8 mouse cellular contexts compared by ENCODE assay signal in genomic region chr2:61712526-61712925, GRCm38 (mm10). TPM values are rescaled to one million over a fixed set of nuclear protein-coding genes. Genes with fewer than 3 reads are reported as not detected.
DNase-seq lines count a peak whose midpoint lies in the region; ATAC-seq and TF ChIP-seq lines count a peak whose summit lies in the region.

No protein-coding gene starts in this region.

- TF ChIP-seq POLR2A in kidney, adult 2 months (IDR thresholded peaks at IDR 0.05; ENCODE audit: low read depth, low read length), result no peak

- H3K9me3 ChIP-seq in megakaryocyte, embryonic 14.5 days, result peaks cover 7% of the 10 kb centered on the region; the same call in 1 of the 2 replicates

- no peak overlapping the region for H3K27ac ChIP-seq in kidney, adult 2 months (ENCODE audit: insufficient read depth, low read depth, low read length)

- WGBS in kidney, adult 2 months, result 45% methylated on average over 3 of the region's 3 CpGs

- no peaks in the 10 kb centered on the region for H3K36me3 ChIP-seq in kidney, adult 2 months (ENCODE audit: control insufficient read depth, insufficient read depth, low read length)
- peaks cover 32% of the 10 kb centered on the region for H3K36me3 ChIP-seq in megakaryocyte, embryonic 14.5 days (replicated peaks; ENCODE audit: low read length)

- peak overlapping the region; percentile 92 for H3K4me3 ChIP-seq in kidney, adult 2 months (ENCODE audit: insufficient read depth, low read depth, low read length)
- H3K4me3 ChIP-seq in megakaryocyte, embryonic 14.5 days (replicated peaks), result peak overlapping the region; percentile 96

- H3K4me1 ChIP-seq in kidney, adult 2 months (ENCODE audit: control insufficient read depth, insufficient read depth, low read length), result peaks cover 3% of the 10 kb centered on the region; the same call in 1 of the 2 replicates
- peaks cover 33% of the 10 kb centered on the region for H3K4me1 ChIP-seq in megakaryocyte, embryonic 14.5 days

- H3K27me3 ChIP-seq in kidney, adult 2 months (replicated peaks; ENCODE audit: control insufficient read depth, insufficient read depth, low read length), result no peaks in the 10 kb centered on the region
- H3K27me3 ChIP-seq in megakaryocyte, embryonic 14.5 days (replicated peaks), result no peaks in the 10 kb centered on the region

- no peak for TF ChIP-seq CTCF in kidney, adult 2 months (conservative IDR thresholded peaks at IDR 0.05; ENCODE audit: insufficient read depth, insufficient read length, low read depth, low read length)

- no peak for DNase-seq in kidney, adult 2 months
- DNase-seq in kidney, postnatal 14 days, result no peak
- peak; percentile 82 for DNase-seq in R1 (ENCODE audit: low read depth, low spot score)
- no peak for DNase-seq in adrenal gland, adult 8-10 months
- no peak for DNase-seq in thymus, adult 18-20 months
- no peak for DNase-seq in right cerebral cortex, postnatal 25 days

- ATAC-seq in hematopoietic stem cell, adult 5-6 weeks (replicated peaks in 1 of 2; ENCODE audit: insufficient read depth in 1 of 2, low FRiP score in 2 of 2, low TSS enrichment in 1 of 2, low read depth in 1 of 2, poor library complexity in 2 of 2, severe bottlenecking in 2 of 2), result peak; percentile 20 to 21; a peak in 2 of 4 replicates

RNA-seq across cellular contexts. Expression of gene Psmd14, which starts 1.0 kb away (rescaled TPM):
- polyA plus RNA-seq in kidney, adult 2 months (2012; rRNA removed), result 15.0 and 22.5 TPM in 2 replicates
- 136 and 143 TPM in 2 replicates for total RNA-seq in hematopoietic stem cell, adult 5-6 weeks (2017)
- 6.4 TPM in 1 of 2 replicates, not detected in the other for polyA plus RNA-seq in megakaryocyte, embryonic 14.5 days (2012; ENCODE audit: insufficient read depth, low replicate concordance)
- 100 to 1,000 TPM in 3 of 4 experiments, 10 to 100 TPM in 1; 98.3 to 104 (median 101) TPM for total RNA-seq in adrenal gland, adult 8-10 months (2022)
